Comparison of ENCODE assay signal across 16 mouse cellular contexts in the genomic region with DNA sequence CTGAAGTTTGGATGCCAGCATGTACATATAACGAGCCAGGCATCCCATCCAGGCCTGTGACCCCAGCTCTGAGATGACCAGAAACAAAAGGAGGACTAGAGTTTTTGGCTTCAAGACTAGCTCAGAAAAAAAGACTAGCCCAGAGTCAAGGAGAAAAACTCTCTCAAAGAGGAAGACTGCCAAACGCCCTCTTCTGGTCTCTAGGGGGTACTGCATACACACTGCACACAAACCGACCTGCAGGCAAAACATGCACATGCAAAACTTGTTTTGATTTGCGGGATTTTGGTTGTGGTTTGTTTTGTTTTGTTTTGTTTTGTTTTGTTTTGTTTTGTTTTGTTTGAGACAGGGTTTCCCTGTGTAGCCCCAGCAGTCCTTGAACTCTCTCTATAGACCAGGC. TPM values are rescaled to one million over a fixed set of nuclear protein-coding genes. Genes with fewer than 3 reads are reported as not detected.
DNase-seq lines count a peak whose midpoint lies in the region; ATAC-seq and TF ChIP-seq lines count a peak whose summit lies in the region.
"Had no signal": no experiment of that assay in that cellular context is flagged by ENCODE, and none has a peak within 500 bp of the region (broad histone marks: within the 10 kb centered on the region; RNA-seq: fewer than 3 reads in every experiment).

No protein-coding gene starts in this region.

- TF ChIP-seq POLR2A in kidney, adult 2 months (IDR thresholded peaks at IDR 0.05; ENCODE audit: low read depth, low read length), result no peak
- no peak for TF ChIP-seq POLR2A in testis, adult 2 months (IDR thresholded peaks at IDR 0.05; ENCODE audit: control insufficient read depth, low read depth, low read length)

- no peaks in the 10 kb centered on the region for H3K4me1 ChIP-seq in kidney, adult 2 months (ENCODE audit: control insufficient read depth, insufficient read depth, low read length)
- no peaks in the 10 kb centered on the region for H3K4me1 ChIP-seq in testis, adult 2 months (ENCODE audit: control insufficient read depth, insufficient read depth, low read length)
- H3K4me1 ChIP-seq: heart, embryonic 15.5 days; hindbrain, embryonic 13.5 days; kidney, embryonic 15.5 days; lung, embryonic 15.5 days; megakaryocyte, embryonic 14.5 days had no signal

- no peak for DNase-seq in kidney, adult 2 months
- DNase-seq in kidney, postnatal 36 days, result no peak
- no peak for DNase-seq in testis, postnatal 10 days (ENCODE audit: low spot score)
- peak; percentile 80 for DNase-seq in R1 (ENCODE audit: low read depth, low spot score)
- no peak for DNase-seq in thymus, postnatal 4 days
- no peak for DNase-seq in Muller cell, postnatal 12 days (ENCODE audit: inconsistent ontology term)
- DNase-seq: cerebellum, adult 9-10 months; layer of hippocampus, adult 9-11 months; thymus, adult 2 months had no signal

- H3K36me3 ChIP-seq in kidney, adult 2 months (ENCODE audit: control insufficient read depth, insufficient read depth, low read length), result no peaks in the 10 kb centered on the region
- no peaks in the 10 kb centered on the region for H3K36me3 ChIP-seq in testis, adult 2 months (ENCODE audit: control insufficient read depth, insufficient read depth, low read length)
- H3K36me3 ChIP-seq: heart, embryonic 15.5 days; kidney, embryonic 15.5 days; lung, embryonic 15.5 days had no signal

- ATAC-seq in frontal cortex, adult (ENCODE audit: low TSS enrichment), result no peak

- 79% methylated on average over 4 of the region's 4 CpGs for WGBS in kidney, adult 2 months

- no peak overlapping the region for H3K4me3 ChIP-seq in kidney, adult 2 months (ENCODE audit: insufficient read depth, low read depth, low read length)
- no peak overlapping the region for H3K4me3 ChIP-seq in testis, adult 2 months (ENCODE audit: control insufficient read depth, low read depth, low read length)
- H3K4me3 ChIP-seq: heart, embryonic 15.5 days; hindbrain, embryonic 13.5 days; kidney, embryonic 15.5 days; lung, embryonic 15.5 days had no signal

- 0 out of 2 replicates have a peak, but pooled peaks have one; percentile 6 for TF ChIP-seq CTCF in kidney, adult 2 months (conservative IDR thresholded peaks at IDR 0.05; ENCODE audit: insufficient read depth, insufficient read length, low read depth, low read length)
- peak; percentile 31; the same call in 1 of the 2 replicates for TF ChIP-seq CTCF in testis, adult 2 months (IDR thresholded peaks at IDR 0.05; ENCODE audit: control insufficient read depth, insufficient read depth, insufficient replicate concordance, low read depth, low read length)

- H3K27ac ChIP-seq in kidney, adult 2 months (ENCODE audit: insufficient read depth, low read depth, low read length), result no peak overlapping the region
- no peak overlapping the region for H3K27ac ChIP-seq in testis, adult 2 months (ENCODE audit: control insufficient read depth, insufficient read depth, low read depth, low read length)
- H3K27ac ChIP-seq: heart, embryonic 15.5 days; hindbrain, embryonic 13.5 days; kidney, embryonic 15.5 days; lung, embryonic 15.5 days had no signal

- no peaks in the 10 kb centered on the region for H3K27me3 ChIP-seq in kidney, adult 2 months (replicated peaks; ENCODE audit: control insufficient read depth, insufficient read depth, low read length)
- no peaks in the 10 kb centered on the region for H3K27me3 ChIP-seq in testis, adult 2 months (ENCODE audit: control insufficient read depth, insufficient read depth, low read length)

RNA-seq across cellular contexts. Expression of a gene that starts 7.5 kb away (rescaled TPM):
- polyA plus RNA-seq in kidney, adult 2 months (2012; rRNA removed), result 0.09 and 0.12 TPM in 2 replicates
- polyA plus RNA-seq in testis, adult 2 months (2012; rRNA removed), result 19.5 and 34.7 TPM in 2 replicates

RNA-seq across cellular contexts. Expression of a gene that starts 7.8 kb away (rescaled TPM):
- 47.1 and 47.8 TPM in 2 replicates for polyA plus RNA-seq in kidney, adult 2 months (2012; rRNA removed)
- polyA plus RNA-seq in testis, adult 2 months (2012; rRNA removed), result 7.6 and 8.5 TPM in 2 replicates

RNA-seq across cellular contexts. Expression of a gene that starts 33.6 kb away (rescaled TPM):
- polyA plus RNA-seq in kidney, adult 2 months (2012; rRNA removed), result 9.0 and 12.8 TPM in 2 replicates
- polyA plus RNA-seq in testis, adult 2 months (2012; rRNA removed), result 4.1 and 4.7 TPM in 2 replicates

RNA-seq across cellular contexts. Expression of a gene that starts 46.7 kb away (rescaled TPM):
- polyA plus RNA-seq in kidney, adult 2 months (2012; rRNA removed), result 19.4 and 23.7 TPM in 2 replicates
- polyA plus RNA-seq in testis, adult 2 months (2012; rRNA removed), result 15.4 and 19.1 TPM in 2 replicates

RNA-seq across cellular contexts. Expression of a gene that starts 59.1 kb away (rescaled TPM):
- polyA plus RNA-seq in kidney, adult 2 months (2012; rRNA removed), result 1.2 and 1.5 TPM in 2 replicates
- polyA plus RNA-seq in testis, adult 2 months (2012; rRNA removed), result 0.33 and 0.42 TPM in 2 replicates

Comparison
In these comparisons a context has a peak if more than half of its experiments do, and no peak if none do; other contexts are left out.
1. RNA of a gene that starts 7.5 kb away (polyA plus RNA-seq): 19.5 to 34.7 TPM in testis, adult 2 months; 0.09 to 0.12 TPM in kidney, adult 2 months; every median in the first group is over 10 times any median in the second.